Mouse (Mus musculus) cortical plate, adult 2 months (tissue): Measurements from ENCODE around the gene Cdca3.

Source experiments
- CTCF ChIP-seq: fragments of 200-500 bp; IDR thresholded peaks from 2 replicates; pipeline ENCODE4 v1.5.1; 2011; ENCODE audit warnings: mild to moderate bottlenecking, control low read depth, low read length; ENCODE audit not compliant: insufficient read depth; ENCODE audit errors: extremely low read depth
- POLR2A ChIP-seq: fragments of 200-500 bp; IDR thresholded peaks from 2 replicates; pipeline ENCODE4 v1.6.1; 2011; ENCODE audit warnings: mild to moderate bottlenecking, low read length, control low read depth; ENCODE audit not compliant: insufficient read depth; ENCODE audit errors: extremely low read depth

DNA sequence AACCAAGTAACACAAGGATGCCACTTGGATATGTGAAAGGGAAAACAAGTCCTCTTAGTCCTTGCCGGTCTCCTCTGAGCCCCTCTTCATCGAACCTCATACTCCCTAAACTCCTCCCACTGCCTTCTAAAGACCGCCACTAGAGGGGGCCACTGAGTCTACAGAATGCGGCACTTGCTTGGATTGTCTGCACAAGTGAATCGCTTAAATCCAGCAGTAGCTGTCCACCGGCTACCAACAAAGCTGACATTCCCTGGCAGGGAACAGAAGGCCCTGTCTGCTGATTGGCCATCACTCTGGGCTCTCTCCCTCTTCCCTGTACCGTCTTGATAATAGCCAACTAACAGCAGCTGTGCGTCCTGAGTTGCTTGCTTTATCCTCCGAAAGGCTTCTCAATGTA, 18.0 kb downstream of the Cdca3 start:
- TF ChIP-seq POLR2A (no peak), CTCF (peak; percentile 94)
